Mouse (Mus musculus): ENCODE results near the gene Sdhaf1. TPM values are rescaled to one million over a fixed set of nuclear protein-coding genes. Genes with fewer than 3 reads are reported as not detected.

Sdhaf1 gene
- polyA plus RNA-seq, 1 experiment, result 0.47 TPM

DNA sequence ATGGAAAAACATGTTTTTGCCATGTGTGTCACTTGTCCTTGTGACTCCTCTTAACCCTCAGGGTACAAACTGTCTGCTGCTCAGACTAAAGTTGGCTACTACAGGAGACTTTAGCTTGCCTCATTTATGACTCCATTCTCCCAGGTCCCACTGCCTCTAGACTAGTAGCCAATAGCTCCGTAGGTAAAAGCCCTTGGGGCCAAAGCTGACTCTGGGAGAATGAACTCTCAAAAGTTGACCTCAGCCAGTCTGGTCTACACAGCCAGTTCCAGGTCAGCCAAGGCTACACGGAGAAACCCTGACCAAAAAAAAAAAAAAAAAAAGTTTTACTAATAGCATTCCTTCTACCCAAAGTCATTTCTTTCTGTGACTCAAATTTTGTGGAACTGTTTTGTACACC, 44.8 kb downstream of the Sdhaf1 start:
- peak overlapping the region; percentile 83 for H3K4me3 ChIP-seq (replicated peaks)
- peaks cover 32% of the 10 kb centered on the region for H3K36me3 ChIP-seq (ENCODE audit: control insufficient read depth)
- TF ChIP-seq GATA1 (IDR thresholded peaks at IDR 0.05; ENCODE audit: low read length), result no peak
- TF ChIP-seq TAL1 (IDR thresholded peaks at IDR 0.05; ENCODE audit: low read length), result no peak
- no peaks in the 10 kb centered on the region for H3K9me3 ChIP-seq (ENCODE audit: control insufficient read depth, low read length)
- H3K27me3 ChIP-seq (ENCODE audit: control insufficient read depth), result no peaks in the 10 kb centered on the region
- peaks cover 45% of the 10 kb centered on the region for H3K4me1 ChIP-seq (ENCODE audit: control insufficient read depth)

DNA sequence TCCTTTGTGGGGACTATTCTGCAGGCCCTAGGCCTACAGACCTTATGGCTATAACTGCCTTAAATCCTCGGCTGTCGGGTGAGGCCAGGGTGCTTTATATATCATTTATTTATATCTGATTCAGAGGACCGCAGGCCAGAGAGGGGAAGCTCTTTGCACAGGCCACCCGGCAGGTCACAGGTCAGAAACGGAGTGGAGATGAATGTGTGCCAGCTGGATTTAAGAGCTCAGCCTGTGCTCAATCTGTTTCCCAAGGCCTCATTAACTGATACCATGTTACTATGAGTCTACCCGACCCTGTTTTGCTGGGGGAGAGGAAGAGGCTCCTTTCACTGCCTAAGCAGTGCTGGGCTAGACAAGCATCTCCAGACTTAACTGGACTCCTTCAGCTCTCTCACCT, 49.3 kb downstream of the Sdhaf1 start:
- H3K9me3 ChIP-seq (ENCODE audit: control insufficient read depth, low read length), result no peaks in the 10 kb centered on the region
- H3K4me1 ChIP-seq (ENCODE audit: control insufficient read depth), result peaks cover 24% of the 10 kb centered on the region
- H3K4me3 ChIP-seq (replicated peaks), result no peak overlapping the region
- no peaks in the 10 kb centered on the region for H3K27me3 ChIP-seq (ENCODE audit: control insufficient read depth)
- TF ChIP-seq TAL1 (IDR thresholded peaks at IDR 0.05; ENCODE audit: low read length) (no peak), GATA1 (IDR thresholded peaks at IDR 0.05; ENCODE audit: low read length) (no peak)
- H3K36me3 ChIP-seq (ENCODE audit: control insufficient read depth), result peaks cover 76% of the 10 kb centered on the region

Other genes starting within 250 kb of the Sdhaf1 start
- not detected in 2 replicates for gene Gm26920, start 233.5 kb downstream of the Sdhaf1 start, polyA plus RNA-seq (2012)
- gene Zfp566, start 233.4 kb downstream of the Sdhaf1 start, polyA plus RNA-seq (2012), result not detected in 2 replicates
- gene Zfp260, start 229.1 kb downstream of the Sdhaf1 start, polyA plus RNA-seq (2012), result not detected in 2 replicates
- 0.11 TPM in 1 of 2 replicates, not detected in the other for gene Zfp382, start 202.0 kb downstream of the Sdhaf1 start, polyA plus RNA-seq (2012)
- gene Zfp146, start 154.1 kb downstream of the Sdhaf1 start, polyA plus RNA-seq (2012), result 0.14 and 0.46 TPM in 2 replicates
- 0.12 TPM in 1 of 2 replicates, not detected in the other for gene Cox7a1, start 139.8 kb downstream of the Sdhaf1 start, polyA plus RNA-seq (2012)
- 17.1 and 21.2 TPM in 2 replicates for gene Capns1, start 125.1 kb downstream of the Sdhaf1 start, polyA plus RNA-seq (2012)
- 9.4 and 10.9 TPM in 2 replicates for gene Polr2i, start 91.9 kb downstream of the Sdhaf1 start, polyA plus RNA-seq (2012)
- gene Tbcb, start 91.6 kb downstream of the Sdhaf1 start, polyA plus RNA-seq (2012), result 2.6 and 4.1 TPM in 2 replicates
- gene Ovol3, start 88.2 kb downstream of the Sdhaf1 start, polyA plus RNA-seq (2012), result not detected in 2 replicates
- 0.04 TPM in 1 of 2 replicates, not detected in the other for gene Thap8, start 43.8 kb downstream of the Sdhaf1 start, polyA plus RNA-seq (2012)
- gene Wdr62, start 43.5 kb downstream of the Sdhaf1 start, polyA plus RNA-seq (2012), result 14.8 and 30.0 TPM in 2 replicates
- gene Clip3, start 32.2 kb downstream of the Sdhaf1 start, polyA plus RNA-seq (2012), result not detected in 2 replicates
- gene Alkbh6, start 15.2 kb downstream of the Sdhaf1 start, polyA plus RNA-seq (2012), result 2.1 and 2.8 TPM in 2 replicates
- gene Syne4, start 9.1 kb downstream of the Sdhaf1 start, polyA plus RNA-seq (2012), result 0.04 and 0.13 TPM in 2 replicates
- gene E130208F15Rik, start 2.2 kb downstream of the Sdhaf1 start, polyA plus RNA-seq (2012), result not detected in 2 replicates
- gene Lrfn3, start 38.9 kb upstream of the Sdhaf1 start, polyA plus RNA-seq (2012), result 0.05 TPM in 1 of 2 replicates, not detected in the other
- 0.91 and 1.6 TPM in 2 replicates for gene Tyrobp, start 89.9 kb upstream of the Sdhaf1 start, polyA plus RNA-seq (2012)
- not detected in 2 replicates for gene Hcst, start 96.0 kb upstream of the Sdhaf1 start, polyA plus RNA-seq (2012)
- gene Nfkbid, start 97.8 kb upstream of the Sdhaf1 start, polyA plus RNA-seq (2012), result 0.23 and 0.30 TPM in 2 replicates
- 0.13 and 0.33 TPM in 2 replicates for gene Aplp1, start 121.6 kb upstream of the Sdhaf1 start, polyA plus RNA-seq (2012)
- gene Kirrel2, start 133.8 kb upstream of the Sdhaf1 start, polyA plus RNA-seq (2012), result 0.02 and 0.05 TPM in 2 replicates
- gene Nphs1, start 134.4 kb upstream of the Sdhaf1 start, polyA plus RNA-seq (2012), result not detected in 2 replicates
- gene Prodh2, start 169.7 kb upstream of the Sdhaf1 start, polyA plus RNA-seq (2012), result 0.11 and 0.36 TPM in 2 replicates
- gene Arhgap33, start 211.2 kb upstream of the Sdhaf1 start, polyA plus RNA-seq (2012), result 11.7 and 13.0 TPM in 2 replicates
- 3.7 and 6.8 TPM in 2 replicates for gene Hspb6, start 228.3 kb upstream of the Sdhaf1 start, polyA plus RNA-seq (2012)
- 1.9 and 2.3 TPM in 2 replicates for gene Proser3, start 228.4 kb upstream of the Sdhaf1 start, polyA plus RNA-seq (2012)
- 14.5 and 17.0 TPM in 2 replicates for gene Lin37, start 235.9 kb upstream of the Sdhaf1 start, polyA plus RNA-seq (2012)
- 5.6 and 7.7 TPM in 2 replicates for gene U2af1l4, start 239.4 kb upstream of the Sdhaf1 start, polyA plus RNA-seq (2012)
- 0.15 and 0.18 TPM in 2 replicates for gene Gm49396, start 239.4 kb upstream of the Sdhaf1 start, polyA plus RNA-seq (2012)
- 8.0 and 8.9 TPM in 2 replicates for gene Psenen, start 239.7 kb upstream of the Sdhaf1 start, polyA plus RNA-seq (2012)
- 0.61 and 1.5 TPM in 2 replicates for gene Igflr1, start 241.5 kb upstream of the Sdhaf1 start, polyA plus RNA-seq (2012)

All from erythroblast, embryonic 14.5 days (primary cell).